Mouse (Mus musculus): ENCODE measurements around the gene Ptpn11. TPM values are rescaled to one million over a fixed set of nuclear protein-coding genes. Genes with fewer than 3 reads are reported as not detected.
"Not testable (repeated sequence)": the region's sequence is repeated elsewhere in the genome, so short reads cannot be mapped to it uniquely, and the experiment has no call there.

The Ptpn11 gene
- total and polyA plus RNA-seq, 2 experiments from 2014 or later = 25.5 to 60.9 TPM

GRCm38 (mm10) chr5:121215380-121216125, 24.4 kb upstream of the Ptpn11 start:
- no peaks in the 10 kb centered on the region for H3K9me3 ChIP-seq (ENCODE audit: low read length)
- WGBS = 49% methylated on average over 13 of the region's 13 CpGs
- H3K27me3 ChIP-seq (ENCODE audit: insufficient read depth, low read length) = no peaks in the 10 kb centered on the region
- no peak overlapping the region for H3K4me3 ChIP-seq (ENCODE audit: low read depth, low read length)
- no peak overlapping the region for H3K9ac ChIP-seq
- H3K4me1 ChIP-seq (ENCODE audit: insufficient read depth) = no peaks in the 10 kb centered on the region
- peak; percentile 88 for DNase-seq
- TF ChIP-seq CTCF (IDR thresholded peaks at IDR 0.05; ENCODE audit: low read depth) = peak; percentile 96
- ATAC-seq = peak; percentile 44
- peaks cover 29% of the 10 kb centered on the region for H3K36me3 ChIP-seq (ENCODE audit: insufficient read depth)
- no peak overlapping the region for H3K27ac ChIP-seq (ENCODE audit: low read depth, low read length)
- no peak overlapping the region for H3K4me2 ChIP-seq (ENCODE audit: low read depth)

DNA sequence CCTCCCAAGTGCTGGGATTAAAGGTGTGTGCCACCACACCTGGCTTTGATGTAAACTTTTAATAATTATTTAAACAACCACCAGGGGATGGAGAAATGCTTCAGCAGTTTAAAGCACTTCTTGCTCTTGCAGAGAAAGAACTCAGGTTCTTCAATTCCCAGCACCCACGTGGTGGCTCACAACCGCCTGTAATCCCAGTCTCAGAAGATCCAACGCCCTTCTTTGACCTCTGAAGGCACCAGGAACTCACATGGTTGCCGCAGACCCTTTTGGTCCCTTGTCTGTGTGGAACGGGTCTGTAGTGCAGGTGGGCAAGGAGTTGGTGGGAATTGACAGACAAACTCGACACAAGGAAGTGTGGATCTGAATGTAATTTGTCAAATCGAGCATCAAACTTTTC, 23.5 kb upstream of the Ptpn11 start:
- H3K4me1 ChIP-seq (ENCODE audit: insufficient read depth) = no peaks in the 10 kb centered on the region
- WGBS = 59% methylated on average over 7 of the region's 7 CpGs
- no peak overlapping the region for H3K4me2 ChIP-seq (ENCODE audit: low read depth)
- peaks cover 37% of the 10 kb centered on the region for H3K36me3 ChIP-seq (ENCODE audit: insufficient read depth)
- H3K27ac ChIP-seq (ENCODE audit: low read depth, low read length) = no peak overlapping the region
- DNase-seq = no peak
- no peaks in the 10 kb centered on the region for H3K27me3 ChIP-seq (ENCODE audit: insufficient read depth, low read length)
- H3K4me3 ChIP-seq (ENCODE audit: low read depth, low read length) = no peak overlapping the region
- no peak for ATAC-seq
- no peaks in the 10 kb centered on the region for H3K9me3 ChIP-seq (ENCODE audit: low read length)
- no peak for TF ChIP-seq CTCF (IDR thresholded peaks at IDR 0.05; ENCODE audit: low read depth)
- H3K9ac ChIP-seq = no peak overlapping the region

DNA sequence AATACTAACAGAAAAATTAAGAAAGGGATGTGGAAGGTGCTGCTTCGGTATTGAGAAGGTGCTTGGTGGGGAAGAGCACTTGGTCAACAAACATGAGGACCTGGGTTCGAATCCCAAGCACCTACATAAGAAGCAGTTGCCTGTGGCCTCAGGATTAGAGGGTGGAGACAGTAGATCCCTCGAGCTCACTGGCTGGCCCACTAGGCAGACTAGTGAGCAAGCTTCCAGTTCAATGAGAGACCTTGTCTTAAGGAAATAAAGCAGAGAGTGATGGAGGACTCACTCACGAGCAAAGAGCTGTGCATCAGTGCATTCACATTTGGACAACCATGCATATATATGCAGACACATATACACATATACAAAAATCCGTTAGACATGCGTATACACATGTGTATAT, 20.9 kb upstream of the Ptpn11 start:
- Histone ChIP-seq H3K36me3 (ENCODE audit: insufficient read depth) (peaks cover 57% of the 10 kb centered on the region), H3K27me3 (ENCODE audit: insufficient read depth, low read length) (no peaks in the 10 kb centered on the region), H3K9ac (no peak overlapping the region), H3K27ac (ENCODE audit: low read depth, low read length) (no peak overlapping the region), H3K4me1 (ENCODE audit: insufficient read depth) (no peaks in the 10 kb centered on the region), H3K4me3 (ENCODE audit: low read depth, low read length) (no peak overlapping the region), H3K4me2 (ENCODE audit: low read depth) (no peak overlapping the region), H3K9me3 (ENCODE audit: low read length) (no peaks in the 10 kb centered on the region)
- TF ChIP-seq CTCF (IDR thresholded peaks at IDR 0.05; ENCODE audit: low read depth) = no peak
- DNase-seq = no peak
- no peak for ATAC-seq
- WGBS = 88% methylated on average over 6 of the region's 6 CpGs

DNA sequence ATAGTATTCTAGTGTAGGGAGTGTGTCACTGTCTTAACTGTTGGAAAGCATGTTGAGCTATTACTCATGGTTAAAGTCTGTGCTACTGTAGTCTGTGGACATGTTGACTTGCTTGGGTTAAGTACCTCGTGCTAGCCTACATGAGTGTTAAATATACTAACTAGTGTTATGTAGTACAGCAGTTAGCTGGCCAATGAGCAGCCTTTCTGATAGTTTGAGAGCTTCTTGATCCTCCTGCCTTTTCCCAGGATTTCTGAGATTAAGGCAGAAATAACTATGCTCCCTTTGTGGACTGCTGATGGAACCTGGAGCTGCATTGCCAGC, 19.4 kb upstream of the Ptpn11 start:
- ATAC-seq (no peak), DNase-seq (no peak)
- no peaks in the 10 kb centered on the region for H3K9me3 ChIP-seq (ENCODE audit: low read length)
- H3K36me3 ChIP-seq (ENCODE audit: insufficient read depth) = peaks cover 71% of the 10 kb centered on the region
- no peaks in the 10 kb centered on the region for H3K4me1 ChIP-seq (ENCODE audit: insufficient read depth)
- no peak overlapping the region for H3K4me2 ChIP-seq (ENCODE audit: low read depth)
- no peak overlapping the region for H3K4me3 ChIP-seq (ENCODE audit: low read depth, low read length)
- 81% methylated on average over 1 of the region's 1 CpGs for WGBS
- no peak overlapping the region for H3K9ac ChIP-seq
- no peak overlapping the region for H3K27ac ChIP-seq (ENCODE audit: low read depth, low read length)
- no peaks in the 10 kb centered on the region for H3K27me3 ChIP-seq (ENCODE audit: insufficient read depth, low read length)
- no peak for TF ChIP-seq CTCF (IDR thresholded peaks at IDR 0.05; ENCODE audit: low read depth)

DNA sequence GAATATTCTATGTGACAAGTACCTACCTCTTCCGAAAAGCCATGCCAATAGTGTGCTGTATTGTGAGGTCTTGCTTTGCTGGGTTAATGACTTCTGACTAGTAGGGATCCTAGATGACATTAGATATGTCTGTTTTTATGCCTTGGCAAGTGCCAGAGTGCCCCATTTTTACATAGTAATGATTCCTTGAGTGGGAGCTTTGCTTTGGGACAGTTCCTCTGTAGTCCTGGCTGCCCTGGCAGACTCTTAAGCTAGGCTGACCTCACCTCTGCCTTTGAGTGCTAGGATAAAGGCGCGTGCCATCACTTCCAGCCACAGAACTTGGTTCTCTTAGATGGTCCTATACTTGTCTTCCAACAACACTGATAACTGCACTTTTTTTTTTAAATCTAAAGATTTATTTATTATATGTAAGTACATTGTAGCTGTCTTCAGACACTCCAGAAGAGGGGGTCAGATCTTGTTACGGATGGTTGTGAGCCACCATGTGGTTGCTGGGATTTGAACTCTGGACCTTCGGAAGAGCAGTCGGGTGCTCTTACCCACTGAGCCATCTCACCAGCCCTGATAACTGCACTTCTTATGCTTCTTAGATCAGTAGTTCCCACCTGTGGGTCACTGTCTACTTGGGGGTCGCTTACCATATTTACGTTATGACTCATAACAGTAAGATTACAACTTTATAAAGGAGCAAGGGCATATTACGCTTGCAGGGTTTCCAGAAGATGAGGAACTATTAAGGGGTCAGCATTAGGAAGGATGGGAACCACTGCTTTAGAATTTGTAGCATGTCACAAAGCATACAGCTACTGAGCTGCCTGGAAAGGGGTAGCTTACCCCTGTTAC, 18.8 kb upstream of the Ptpn11 start:
- DNase-seq = no peak
- 93% methylated on average over 9 of the region's 9 CpGs for WGBS
- no peak for ATAC-seq
- no peak overlapping the region for H3K4me3 ChIP-seq (ENCODE audit: low read depth, low read length)
- no peaks in the 10 kb centered on the region for H3K27me3 ChIP-seq (ENCODE audit: insufficient read depth, low read length)
- peaks cover 71% of the 10 kb centered on the region for H3K36me3 ChIP-seq (ENCODE audit: insufficient read depth)
- TF ChIP-seq CTCF (IDR thresholded peaks at IDR 0.05; ENCODE audit: low read depth) = no peak
- H3K9me3 ChIP-seq (ENCODE audit: low read length) = no peaks in the 10 kb centered on the region
- 0 out of 2 replicates have a peak, but pooled peaks cover 2% of the 10 kb centered on the region for H3K4me1 ChIP-seq (ENCODE audit: insufficient read depth)
- H3K27ac ChIP-seq (ENCODE audit: low read depth, low read length) = no peak overlapping the region
- no peak overlapping the region for H3K9ac ChIP-seq
- H3K4me2 ChIP-seq (ENCODE audit: low read depth) = no peak overlapping the region

- TF ChIP-seq CTCF (IDR thresholded peaks at IDR 0.05; ENCODE audit: low read depth) = no peak
- H3K4me2 ChIP-seq (ENCODE audit: low read depth) = no peak overlapping the region
- H3K4me3 ChIP-seq (ENCODE audit: low read depth, low read length) = no peak overlapping the region
- no peak for DNase-seq
- no peaks in the 10 kb centered on the region for H3K9me3 ChIP-seq (ENCODE audit: low read length)
- no peak overlapping the region for H3K27ac ChIP-seq (ENCODE audit: low read depth, low read length)
- peaks cover 55% of the 10 kb centered on the region for H3K36me3 ChIP-seq (ENCODE audit: insufficient read depth)
- WGBS = 85% methylated on average over 3 of the region's 3 CpGs
- 0 out of 2 replicates have a peak, but pooled peaks cover 2% of the 10 kb centered on the region for H3K4me1 ChIP-seq (ENCODE audit: insufficient read depth)
- H3K27me3 ChIP-seq (ENCODE audit: insufficient read depth, low read length) = no peaks in the 10 kb centered on the region
- ATAC-seq = no peak
- H3K9ac ChIP-seq = no peak overlapping the region
Measured at GRCm38 (mm10) chr5:121206984-121207383, 15.8 kb upstream of the Ptpn11 start.

DNA sequence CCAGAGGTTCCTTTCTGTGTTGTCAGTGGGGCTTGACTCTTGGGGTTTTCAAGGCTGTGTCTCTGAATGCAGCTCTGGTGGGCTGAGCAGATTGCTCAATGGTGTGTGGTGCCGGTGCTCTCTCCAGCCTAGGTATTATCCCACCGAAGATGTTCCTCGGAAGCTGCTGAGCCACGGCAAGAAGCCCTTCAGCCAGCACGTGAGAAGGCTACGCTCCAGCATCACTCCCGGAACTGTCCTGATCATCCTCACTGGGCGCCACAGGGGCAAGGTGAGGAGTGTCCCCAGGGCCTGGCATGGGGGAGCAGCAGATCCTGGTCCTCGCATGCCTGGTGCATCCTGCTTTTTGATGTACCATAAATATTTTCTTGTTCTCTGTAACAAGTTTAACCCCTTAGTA, 15.3 kb upstream of the Ptpn11 start:
- no peak overlapping the region for H3K9ac ChIP-seq
- 0 out of 2 replicates have a peak, but pooled peaks cover 2% of the 10 kb centered on the region for H3K4me1 ChIP-seq (ENCODE audit: insufficient read depth)
- no peak for DNase-seq
- TF ChIP-seq CTCF (IDR thresholded peaks at IDR 0.05; ENCODE audit: low read depth) = no peak
- ATAC-seq = no peak
- H3K27ac ChIP-seq (ENCODE audit: low read depth, low read length) = no peak overlapping the region
- WGBS = 84% methylated on average over 9 of the region's 9 CpGs
- no peaks in the 10 kb centered on the region for H3K9me3 ChIP-seq (ENCODE audit: low read length)
- H3K4me3 ChIP-seq (ENCODE audit: low read depth, low read length) = no peak overlapping the region
- no peaks in the 10 kb centered on the region for H3K27me3 ChIP-seq (ENCODE audit: insufficient read depth, low read length)
- H3K4me2 ChIP-seq (ENCODE audit: low read depth) = no peak overlapping the region
- H3K36me3 ChIP-seq (ENCODE audit: insufficient read depth) = peaks cover 50% of the 10 kb centered on the region

DNA sequence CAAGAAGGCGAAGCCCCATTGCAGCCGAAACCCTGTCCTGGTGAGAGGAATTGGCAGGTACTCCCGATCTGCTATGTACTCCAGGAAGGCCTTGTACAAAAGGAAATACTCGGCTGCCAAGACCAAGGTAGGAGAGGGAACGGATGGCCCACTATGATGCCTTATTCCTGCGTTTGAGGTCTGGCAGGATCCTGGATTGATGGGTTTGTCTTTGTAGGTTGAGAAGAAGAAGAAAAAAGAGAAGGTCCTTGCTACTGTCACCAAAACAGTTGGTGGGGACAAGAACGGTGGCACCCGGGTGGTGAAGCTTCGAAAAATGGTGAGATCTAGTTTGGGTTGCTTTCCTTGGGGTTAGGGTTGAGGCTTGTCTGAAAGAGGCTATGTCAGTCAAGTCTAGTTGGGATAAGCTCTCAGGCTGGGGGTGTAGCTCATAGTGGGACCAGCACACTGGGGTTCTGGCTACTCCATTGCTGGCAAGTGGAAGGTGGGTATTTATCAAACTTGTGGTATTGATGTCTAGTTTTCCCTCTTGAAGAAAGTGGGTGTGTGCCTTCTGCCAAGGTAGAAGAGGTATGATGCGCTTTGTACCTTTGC, 14.4 kb upstream of the Ptpn11 start:
- not testable (repeated sequence) for H3K27ac ChIP-seq (ENCODE audit: low read depth, low read length); H3K4me1 ChIP-seq (ENCODE audit: insufficient read depth); ATAC-seq; DNase-seq; H3K9me3 ChIP-seq (ENCODE audit: low read length); H3K27me3 ChIP-seq (ENCODE audit: insufficient read depth, low read length)
- WGBS = 79% methylated on average over 8 of the region's 10 CpGs
- peak overlapping the region; percentile 77 for H3K4me2 ChIP-seq (ENCODE audit: low read depth)
- H3K9ac ChIP-seq = peak overlapping the region; percentile 18; the same call in 1 of the 2 replicates
- peak overlapping the region; percentile 78; the same call in 1 of the 2 replicates for H3K4me3 ChIP-seq (ENCODE audit: low read depth, low read length)
- H3K36me3 ChIP-seq (ENCODE audit: insufficient read depth) = peaks cover 43% of the 10 kb centered on the region
